In the genomic region with DNA sequence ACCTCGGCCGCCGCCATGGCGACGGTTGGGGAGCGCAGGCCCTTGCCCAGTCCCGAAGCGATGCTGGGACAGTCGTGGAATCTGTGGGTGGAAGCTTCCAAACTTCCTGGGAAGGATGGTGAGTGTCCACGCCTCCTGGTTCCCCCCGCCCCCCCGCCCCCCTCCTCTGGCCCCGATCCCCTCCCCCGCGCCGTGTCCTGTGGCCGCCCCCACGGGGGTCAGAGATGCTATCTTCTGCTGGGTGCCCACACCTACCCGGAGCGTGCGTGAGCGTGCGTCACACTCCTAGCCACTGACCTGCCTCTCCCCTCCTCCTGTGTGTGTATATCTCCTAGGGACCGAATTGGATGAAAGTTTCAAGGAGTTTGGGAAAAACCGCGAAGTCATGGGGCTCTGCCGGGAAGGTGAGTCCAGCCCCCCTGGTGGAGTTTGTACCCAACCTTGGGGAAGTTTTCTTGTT, we compare ENCODE assay signal across 8 mouse cellular contexts. TPM values are rescaled to one million over a fixed set of nuclear protein-coding genes. Genes with fewer than 3 reads are reported as not detected.
A peak's percentile ranks its signal among the peaks of the same experiment; 100 is the strongest.
DNase-seq lines count a peak whose midpoint lies in the region; ATAC-seq and TF ChIP-seq lines count a peak whose summit lies in the region.

No protein-coding gene starts in this region.

- peak overlapping the region; percentile 83 for H3K4me3 ChIP-seq in left cerebral cortex, adult 2 months
- peak overlapping the region; percentile 83 for H3K4me3 ChIP-seq in embryonic facial prominence, embryonic 10.5 days
- H3K4me3 ChIP-seq in hindbrain, postnatal 0 days (ENCODE audit: low read length) = peak overlapping the region; percentile 90
- H3K4me3 ChIP-seq in lung, embryonic 16.5 days (ENCODE audit: low read length) = peak overlapping the region; percentile 80

- peak overlapping the region; percentile 95 for H3K27ac ChIP-seq in left cerebral cortex, adult 2 months
- peak overlapping the region; percentile 98 for H3K27ac ChIP-seq in embryonic facial prominence, embryonic 10.5 days (replicated peaks)
- peak overlapping the region; percentile 99 for H3K27ac ChIP-seq in hindbrain, postnatal 0 days
- H3K27ac ChIP-seq in lung, embryonic 16.5 days (ENCODE audit: low read length) = peak overlapping the region; percentile 99

- no peaks in the 10 kb centered on the region for H3K27me3 ChIP-seq in embryonic facial prominence, embryonic 10.5 days (replicated peaks; ENCODE audit: low read depth, poor library complexity, severe bottlenecking)
- H3K27me3 ChIP-seq in hindbrain, postnatal 0 days (ENCODE audit: insufficient read depth, low read length) = no peaks in the 10 kb centered on the region
- H3K27me3 ChIP-seq in lung, embryonic 16.5 days (ENCODE audit: control insufficient read depth, insufficient read depth, low read depth, low read length) = no peaks in the 10 kb centered on the region

- DNase-seq in left cerebral cortex, adult 2 months (ENCODE audit: extremely low spot score in 1 of 2, low spot score in 2 of 2) = peak in 1 of 2 experiments; percentile 36
- DNase-seq in left cerebral cortex, postnatal 4 days = no peak
- DNase-seq in NIH3T3 (ENCODE audit: low read depth) = peak; percentile 57
- no peak for DNase-seq in embryonic facial prominence, embryonic 10.5 days (ENCODE audit: low spot score)
- DNase-seq in hindbrain, postnatal 0 days (ENCODE audit: low spot score) = peak; percentile 38
- peak; percentile 6 for DNase-seq in skeletal muscle tissue, adult 2 months (ENCODE audit: low read depth, low spot score)
- DNase-seq in thymus, postnatal 25 days = no peak

- peak; percentile 68; the same call in 1 of the 2 replicates for ATAC-seq in hindbrain, postnatal 0 days
- ATAC-seq in lung, embryonic 16.5 days (ENCODE audit: low read depth) = peak; percentile 46

- H3K9me3 ChIP-seq in embryonic facial prominence, embryonic 10.5 days = no peaks in the 10 kb centered on the region
- H3K9me3 ChIP-seq in hindbrain, postnatal 0 days (ENCODE audit: low read length) = no peaks in the 10 kb centered on the region
- H3K9me3 ChIP-seq in lung, embryonic 16.5 days (ENCODE audit: control insufficient read depth, low read length) = no peaks in the 10 kb centered on the region

- intact Hi-C loops in left cerebral cortex, adult 2 months (cut with DNase I) = loop anchor here (1.0 to 2.0 kb wide), 2 partner anchors 42 to 53 kb away; no protein-coding TSS in a partner anchor
- intact Hi-C loops in left cerebral cortex, postnatal 4 days (cut with DNase I) = loop anchor here (10.0 kb wide), 1 partner anchor 82 kb away; no protein-coding TSS in a partner anchor

- H3K4me2 ChIP-seq in hindbrain, postnatal 0 days (ENCODE audit: low read depth, low read length) = peak overlapping the region; percentile 94
- H3K4me2 ChIP-seq in lung, embryonic 16.5 days (ENCODE audit: low read depth, low read length) = peak overlapping the region; percentile 91

- 0% methylated on average over 25 of the region's 27 CpGs for WGBS in embryonic facial prominence, embryonic 10.5 days
- 0% methylated on average over 16 of the region's 27 CpGs for WGBS in hindbrain, postnatal 0 days
- under 1% methylated on average over 20 of the region's 27 CpGs for WGBS in lung, embryonic 16.5 days

- peak overlapping the region; percentile 99 for H3K9ac ChIP-seq in hindbrain, postnatal 0 days (replicated peaks; ENCODE audit: low read length)
- peak overlapping the region; percentile 97 for H3K9ac ChIP-seq in lung, embryonic 16.5 days (ENCODE audit: low read length)

- peaks cover 15% of the 10 kb centered on the region for H3K4me1 ChIP-seq in embryonic facial prominence, embryonic 10.5 days
- H3K4me1 ChIP-seq in hindbrain, postnatal 0 days (ENCODE audit: insufficient read depth, low read length) = no peaks in the 10 kb centered on the region; the same call in 1 of the 2 replicates
- H3K4me1 ChIP-seq in lung, embryonic 16.5 days (replicated peaks; ENCODE audit: control insufficient read depth, insufficient read depth, low read length) = peaks cover 15% of the 10 kb centered on the region

- peaks cover 7% of the 10 kb centered on the region for H3K36me3 ChIP-seq in embryonic facial prominence, embryonic 10.5 days (replicated peaks)
- H3K36me3 ChIP-seq in hindbrain, postnatal 0 days (ENCODE audit: insufficient read depth, low read length) = no peaks in the 10 kb centered on the region
- H3K36me3 ChIP-seq in lung, embryonic 16.5 days (ENCODE audit: control insufficient read depth, insufficient read depth, low read length) = no peaks in the 10 kb centered on the region; the same call in 1 of the 2 replicates

- TF ChIP-seq CTCF in left cerebral cortex, adult 2 months (IDR thresholded peaks at IDR 0.05) = no peak
- no peak for TF ChIP-seq CTCF in hindbrain, postnatal 0 days (IDR thresholded peaks at IDR 0.05; ENCODE audit: low read depth)

RNA-seq across cellular contexts. Expression of gene Thoc7, which starts 51.6 kb away (rescaled TPM):
- 100 to 1,000 TPM in 1 of 2 experiments, 10 to 100 TPM in 1; 90.3 to 106 TPM for total RNA-seq in left cerebral cortex, adult 2 months (2021)
- total RNA-seq in left cerebral cortex, postnatal 4 days (2021) = 100 to 1,000 TPM; 118 to 119 TPM
- 231 and 236 TPM in 2 replicates for polyA plus RNA-seq in embryonic facial prominence, embryonic 10.5 days (2016; fragmentation: Nextera tagmentation; extraction: Ambion mirVana)
- 38.1 and 46.5 TPM in 2 replicates for total RNA-seq in hindbrain, postnatal 0 days (2014; rRNA removed)
- polyA plus RNA-seq in hindbrain, postnatal 0 days (2015; fragmentation: Nextera tagmentation; extraction: Ambion mirVana) = 211 and 226 TPM in 2 replicates
- 165 and 166 TPM in 2 replicates for polyA plus RNA-seq in lung, embryonic 16.5 days (2015; fragmentation: Nextera tagmentation; extraction: Ambion mirVana)

RNA-seq across cellular contexts. Expression of gene Atxn7, which starts 52.0 kb away (rescaled TPM):
- 10 to 100 TPM; 25.8 to 32.9 TPM for total RNA-seq in left cerebral cortex, adult 2 months (2021)
- 10 to 100 TPM; 18.4 to 22.7 TPM for total RNA-seq in left cerebral cortex, postnatal 4 days (2021)
- 2.9 and 3.5 TPM in 2 replicates for polyA plus RNA-seq in embryonic facial prominence, embryonic 10.5 days (2016; fragmentation: Nextera tagmentation; extraction: Ambion mirVana)
- 9.4 and 11.7 TPM in 2 replicates for total RNA-seq in hindbrain, postnatal 0 days (2014; rRNA removed)
- polyA plus RNA-seq in hindbrain, postnatal 0 days (2015; fragmentation: Nextera tagmentation; extraction: Ambion mirVana) = 2.9 and 3.6 TPM in 2 replicates
- 4.0 and 4.3 TPM in 2 replicates for polyA plus RNA-seq in lung, embryonic 16.5 days (2015; fragmentation: Nextera tagmentation; extraction: Ambion mirVana)

Comparison
In these comparisons a context has a peak if more than half of its experiments do, and no peak if none do; other contexts are left out.
1. DNase-seq: peak in NIH3T3 (single experiment), hindbrain, postnatal 0 days (single experiment) and skeletal muscle tissue, adult 2 months (single experiment); none in left cerebral cortex, postnatal 4 days (single experiment), embryonic facial prominence, embryonic 10.5 days (single experiment) and thymus, postnatal 25 days (single experiment).
2. Peak in every context shown above with its lines, with median percentiles within 50 percentile points of each other: H3K27ac ChIP-seq and H3K4me3 ChIP-seq.